Mouse (Mus musculus): ENCODE results near the gene Olfr370. TPM values are rescaled to one million over a fixed set of nuclear protein-coding genes. Genes with fewer than 3 reads are reported as not detected.

The Olfr370 gene
- total RNA-seq, 4 experiments from 2014 or later: not detected

DNA sequence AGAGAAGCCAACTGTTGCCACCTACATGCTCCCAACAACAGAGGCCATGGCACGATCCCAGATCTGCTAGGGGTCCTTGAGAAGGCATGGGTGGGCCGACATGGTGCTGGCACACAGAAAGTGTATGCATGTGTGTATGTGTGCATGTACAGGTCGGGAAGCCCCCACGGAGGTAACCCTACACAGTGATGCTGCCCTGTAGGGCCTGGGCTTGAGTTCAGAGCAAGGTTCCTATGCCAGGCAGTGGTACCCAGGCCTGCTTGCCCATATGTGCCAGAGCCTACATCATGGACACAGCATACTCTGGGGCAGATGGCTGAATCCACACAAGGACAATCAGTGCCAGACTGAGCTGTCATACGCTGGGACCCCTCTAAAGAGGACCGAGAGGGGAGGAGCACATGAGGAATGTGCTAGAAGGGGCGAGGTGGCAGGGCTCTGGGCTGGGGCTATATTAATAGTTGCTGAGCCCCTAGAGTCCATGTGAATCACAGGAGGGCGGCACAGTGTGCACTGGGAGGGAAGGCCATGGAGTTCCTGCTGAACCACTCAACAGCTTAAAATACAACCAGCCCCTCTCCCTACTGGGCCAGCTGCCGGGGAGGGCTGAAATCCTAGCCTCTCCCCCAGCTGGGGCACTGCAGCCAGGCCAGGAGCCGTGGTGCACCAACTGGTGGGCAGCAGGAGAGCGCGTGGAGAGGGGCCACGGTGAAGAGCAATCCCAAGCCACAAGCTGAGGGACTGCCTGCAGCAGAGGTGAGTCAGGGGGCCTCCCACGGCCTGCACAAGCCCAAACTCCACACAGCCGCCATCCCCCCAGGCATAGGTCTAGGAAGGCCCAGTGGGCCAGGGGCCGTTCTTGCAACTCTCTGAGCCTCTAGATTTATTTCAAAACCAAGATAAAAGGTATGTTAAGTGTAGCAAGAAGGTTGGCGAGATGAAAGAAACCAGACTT, 40.3 kb downstream of the Olfr370 start:
- peak; percentile 58 for DNase-seq (ENCODE audit: low spot score)

DNA sequence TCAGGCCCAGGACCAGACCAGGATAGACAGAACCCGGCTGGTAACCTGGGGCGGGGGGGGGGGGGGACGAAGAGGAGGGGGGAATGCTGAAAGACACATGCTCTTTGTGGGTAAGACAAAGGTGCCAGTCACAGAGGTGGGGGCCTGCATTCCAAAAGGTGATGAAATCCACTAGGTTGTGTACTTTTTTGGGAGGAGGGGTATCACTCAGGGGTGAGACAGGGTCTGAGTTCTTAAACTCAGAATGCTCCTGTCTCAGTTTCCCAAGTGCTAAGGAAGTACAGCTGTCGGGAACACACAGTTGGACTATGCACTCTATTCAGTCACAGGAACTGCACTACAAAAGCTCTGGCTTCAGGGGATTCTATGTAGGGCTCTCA, 40.9 kb downstream of the Olfr370 start:
- DNase-seq (ENCODE audit: low spot score): no peak

DNA sequence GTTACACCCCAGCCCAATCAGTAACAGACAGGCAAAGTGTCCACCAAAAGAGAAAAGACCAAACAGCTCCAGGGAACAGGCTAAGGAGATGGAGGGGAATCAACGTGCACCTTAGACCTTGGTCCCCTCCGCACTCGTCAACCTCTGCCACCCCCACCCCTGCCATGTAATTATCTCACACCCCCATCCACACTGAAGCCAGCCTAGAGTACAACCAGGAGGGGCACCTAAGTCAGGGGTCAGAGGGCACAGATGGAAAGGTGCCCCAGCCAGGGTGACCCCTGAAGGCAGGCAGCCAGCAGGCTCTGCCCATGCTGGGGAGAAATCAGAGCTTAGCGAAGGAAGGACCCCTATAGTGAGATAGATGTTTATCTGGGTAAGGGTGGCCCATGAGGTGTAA, 41.3 kb downstream of the Olfr370 start:
- no peak for DNase-seq (ENCODE audit: low spot score)

DNA sequence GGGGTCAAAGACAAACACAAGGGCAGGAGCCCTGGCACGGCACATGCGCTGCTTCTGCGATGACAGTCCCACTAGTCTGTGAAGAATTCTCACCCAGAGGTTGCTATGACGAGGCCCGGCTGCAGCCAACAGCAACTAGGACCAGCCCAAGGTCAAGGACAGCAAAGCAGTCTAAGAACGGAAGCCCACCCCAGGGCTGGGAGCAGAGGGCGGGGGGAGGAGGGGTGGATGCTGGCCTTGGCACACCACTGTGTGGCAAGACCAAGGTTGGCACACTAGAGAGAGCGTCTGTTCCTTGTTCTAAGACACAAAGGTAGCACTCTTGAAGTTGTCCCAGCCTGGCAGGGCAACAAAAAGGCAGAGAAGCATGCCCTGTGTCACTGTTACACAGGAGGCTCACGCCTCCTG, 41.8 kb downstream of the Olfr370 start:
- no peak for DNase-seq (ENCODE audit: low spot score)

DNA sequence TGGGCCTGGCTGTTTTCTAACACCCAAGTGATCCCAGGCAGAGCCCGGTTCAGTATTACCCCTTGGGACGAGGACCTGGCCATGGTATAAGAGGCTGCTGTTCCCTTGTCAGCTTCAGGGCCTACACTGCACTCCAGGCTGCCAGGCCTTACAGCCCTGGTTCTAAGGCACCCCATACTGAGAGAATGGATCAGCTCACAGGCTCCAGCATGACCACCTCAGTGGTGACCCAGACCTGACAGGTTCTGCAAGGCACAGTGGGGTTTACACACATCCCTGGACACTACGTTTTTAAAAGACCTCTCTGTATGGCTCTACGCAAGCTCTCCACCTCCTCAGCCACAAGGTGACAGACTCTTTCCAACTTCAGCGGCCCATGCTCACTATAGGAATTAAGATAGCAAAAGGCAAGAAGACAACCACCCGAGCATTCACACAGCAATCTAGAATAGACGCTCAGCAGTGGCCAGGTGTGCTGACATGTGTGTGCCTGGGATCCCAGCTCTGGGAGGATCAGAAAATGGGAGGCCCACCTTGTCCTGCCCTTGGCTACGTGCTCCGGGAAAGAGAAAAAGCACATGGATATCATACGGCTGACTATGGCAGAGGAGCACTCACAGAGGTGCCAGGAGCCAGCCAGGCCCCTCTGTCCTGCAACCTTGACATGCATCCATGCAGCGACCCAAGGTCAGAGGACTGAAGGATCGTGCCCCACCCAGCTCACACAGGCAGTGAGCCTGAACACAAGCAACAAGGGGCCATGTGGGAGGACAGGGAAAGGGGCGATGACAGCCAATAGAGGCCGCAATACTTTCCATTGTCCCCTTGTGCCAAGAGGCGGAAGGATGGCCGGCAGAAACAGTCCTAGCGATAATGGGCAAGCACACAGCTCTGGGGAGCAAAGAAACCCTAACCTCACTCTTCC, 42.8 kb downstream of the Olfr370 start:
- no peak for DNase-seq (ENCODE audit: low spot score)

DNA sequence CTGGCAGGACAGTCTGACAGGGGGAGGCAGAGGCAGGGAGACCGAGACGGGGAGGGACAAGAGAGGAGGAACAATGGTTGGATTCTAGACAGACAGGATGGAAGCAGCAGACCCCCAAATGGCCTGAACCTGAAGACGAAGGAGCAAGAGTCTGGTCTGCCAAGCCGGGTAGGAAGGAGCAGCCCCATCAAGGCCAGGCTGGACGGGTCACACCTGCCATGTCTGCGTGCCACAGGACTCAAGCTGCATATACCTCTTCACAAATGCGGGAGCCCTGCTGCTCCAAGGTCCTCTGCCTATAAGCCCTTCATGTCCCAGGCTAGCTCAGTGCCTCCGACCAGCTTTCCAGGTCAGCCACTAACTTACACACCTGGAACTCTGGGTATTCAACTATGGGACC, 44.1 kb downstream of the Olfr370 start:
- DNase-seq (ENCODE audit: low spot score): no peak

DNA sequence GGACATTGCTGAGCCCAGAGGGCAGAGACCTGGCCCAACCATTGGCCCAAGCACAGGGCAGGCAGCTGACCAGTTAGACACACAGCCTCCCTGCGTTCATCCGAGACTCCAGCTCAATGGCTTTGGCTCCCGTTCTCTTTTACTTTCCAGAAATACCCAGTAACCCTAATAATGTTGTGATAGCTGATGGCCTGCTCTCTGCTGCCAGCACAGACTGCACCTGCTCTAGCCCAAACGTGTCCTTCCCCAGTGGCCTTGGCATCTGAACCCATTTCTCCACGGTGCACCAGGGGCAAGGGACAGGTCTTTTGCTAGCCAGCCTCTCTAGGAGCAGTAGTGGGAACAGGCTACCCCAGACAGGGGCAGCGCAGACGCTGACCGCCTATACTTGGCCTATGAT, 45.2 kb downstream of the Olfr370 start:
- no peak for DNase-seq (ENCODE audit: low spot score)

DNA sequence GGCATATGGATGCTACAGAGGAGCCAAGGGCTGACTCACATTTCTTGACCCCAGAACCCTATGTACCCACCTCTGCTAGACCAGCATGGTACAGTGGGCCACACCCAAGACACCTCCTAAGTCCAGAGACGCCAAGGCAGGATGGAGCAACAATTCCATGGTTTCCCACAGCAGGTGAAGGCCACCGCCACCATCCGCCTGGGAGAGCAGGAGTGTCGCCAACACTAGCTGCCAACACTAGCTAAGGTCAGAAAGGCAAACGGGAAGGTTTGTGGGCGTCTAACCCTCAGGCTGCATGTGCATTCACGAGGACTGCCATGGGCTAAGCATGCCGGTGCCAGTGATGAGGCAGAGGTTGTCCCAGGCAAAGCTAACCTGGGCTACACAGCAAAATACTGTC, 46.6 kb downstream of the Olfr370 start:
- DNase-seq (ENCODE audit: low spot score): no peak

DNA sequence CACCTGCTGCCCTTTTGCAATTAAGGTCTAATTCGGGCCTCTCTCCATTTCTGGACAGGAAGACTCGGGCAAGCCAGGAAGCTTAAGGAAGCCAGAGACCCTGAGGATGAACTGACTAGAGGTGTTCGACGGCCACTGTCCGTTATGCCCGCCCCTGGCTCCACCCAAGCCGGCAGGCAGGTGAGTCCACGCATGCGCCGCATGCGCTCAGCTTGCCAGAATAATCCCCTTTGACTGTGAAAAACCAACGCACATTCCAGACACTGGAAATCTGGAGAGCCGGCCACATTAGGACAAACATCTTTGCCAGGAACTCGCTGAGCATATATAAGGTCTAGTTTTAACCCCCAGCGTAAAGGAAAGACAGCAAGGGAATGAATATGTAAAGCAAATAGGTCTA, 47.7 kb downstream of the Olfr370 start:
- DNase-seq (ENCODE audit: low spot score): no peak

DNA sequence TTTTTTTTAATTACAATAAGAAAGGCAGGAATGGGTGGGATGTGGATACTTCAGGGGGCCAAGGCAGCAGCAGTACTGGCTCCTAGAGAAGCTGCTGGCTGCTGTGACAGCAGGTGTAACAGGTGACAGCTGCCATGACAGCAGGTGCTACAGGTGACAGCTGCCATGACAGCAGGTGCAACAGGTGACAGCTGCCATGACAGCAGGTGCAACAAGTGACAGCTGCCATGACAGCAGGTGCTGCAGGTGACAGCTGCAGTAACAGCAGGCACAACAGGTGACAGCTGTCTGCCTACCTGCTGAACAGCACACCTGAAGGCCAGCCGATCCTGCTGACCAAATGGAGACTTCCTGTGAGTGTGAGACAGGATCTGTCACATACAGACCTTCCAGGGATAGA, 49.2 kb downstream of the Olfr370 start:
- no peak for DNase-seq (ENCODE audit: low spot score)

DNA sequence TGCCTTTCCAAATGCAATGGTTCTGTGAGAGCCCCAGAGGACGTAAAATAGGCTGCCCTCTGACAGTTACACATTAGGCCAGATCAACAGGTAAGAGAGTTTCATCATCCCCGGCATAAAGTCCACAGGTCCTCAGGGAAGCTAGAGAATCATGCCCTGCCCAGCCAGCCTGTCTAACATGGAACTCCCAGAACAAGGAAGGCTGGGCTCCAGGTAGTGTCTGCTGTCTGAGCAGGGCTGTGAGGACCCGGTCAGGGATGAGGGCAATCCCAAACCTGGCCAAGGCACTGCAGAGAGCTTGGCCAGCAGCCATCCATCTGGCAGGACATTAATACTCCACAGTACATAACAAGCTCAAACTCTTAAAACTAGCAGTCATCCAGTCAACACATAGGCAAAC, 49.8 kb downstream of the Olfr370 start:
- no peak for DNase-seq (ENCODE audit: low spot score)

DNA sequence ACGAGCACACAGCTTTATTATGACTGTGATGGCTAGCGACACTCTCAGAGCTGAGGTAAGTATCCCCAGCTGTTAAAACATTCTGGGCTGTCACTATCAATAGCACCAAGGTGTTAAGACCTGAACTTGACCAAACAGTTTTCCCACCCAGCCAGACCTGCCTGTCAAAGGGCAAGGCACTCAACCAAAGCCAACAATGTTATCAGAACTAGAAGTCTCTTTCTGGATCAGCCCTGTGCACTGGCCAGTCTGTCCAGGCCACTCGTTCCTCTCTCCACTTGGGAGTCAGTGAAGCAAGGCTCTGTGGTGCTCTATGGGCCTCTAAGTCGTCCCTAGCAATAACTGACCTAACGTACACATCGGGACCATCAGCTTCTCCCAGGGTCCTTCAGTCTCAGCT, 52.1 kb downstream of the Olfr370 start:
- no peak for DNase-seq (ENCODE audit: low spot score)

DNA sequence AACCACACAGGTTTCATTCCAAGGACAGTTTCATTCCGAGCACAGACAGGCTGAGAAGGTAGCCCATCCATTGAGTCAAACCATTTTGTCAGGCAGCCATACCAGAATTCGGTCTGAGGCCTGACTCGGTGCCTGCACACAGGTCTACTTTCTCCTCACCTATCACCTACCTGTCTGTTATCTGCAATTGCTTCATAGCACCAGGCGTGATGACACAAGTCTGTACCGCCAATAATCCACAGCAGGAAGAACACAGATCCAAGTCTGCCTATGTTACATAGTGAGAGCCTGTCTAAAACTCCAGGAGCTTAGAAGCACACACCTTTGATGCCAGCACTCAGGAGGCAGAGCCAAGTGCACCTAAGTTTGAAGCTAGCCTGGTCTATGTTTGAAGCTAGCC, 53.3 kb downstream of the Olfr370 start:
- DNase-seq (ENCODE audit: low spot score): no peak

DNA sequence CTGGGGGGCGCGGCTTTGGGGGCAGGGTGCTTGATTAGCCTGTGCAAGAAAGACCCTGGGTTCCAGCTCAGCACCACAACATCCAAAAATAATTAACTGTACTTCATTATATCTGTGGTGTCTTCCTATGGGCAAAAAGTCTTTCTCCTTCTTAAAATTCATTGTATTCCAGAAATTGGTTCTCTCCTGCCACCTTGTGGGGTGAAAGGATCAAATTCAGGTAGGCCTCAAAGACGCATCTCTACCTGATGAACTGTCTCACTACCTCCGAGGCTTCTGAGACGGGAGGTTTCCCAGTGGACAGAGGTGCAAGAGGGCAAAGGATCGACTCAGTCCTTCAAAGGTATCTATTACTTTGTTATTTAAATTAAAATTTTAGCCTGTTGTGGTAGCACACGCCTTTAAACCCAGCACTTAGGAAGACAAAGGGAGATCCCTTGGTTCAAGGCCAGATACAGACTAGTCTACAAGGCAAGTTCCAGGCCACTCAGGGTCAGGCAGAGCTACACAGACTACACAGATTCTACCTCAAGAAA, 55.0 kb downstream of the Olfr370 start:
- DNase-seq (ENCODE audit: low spot score): no peak

DNA sequence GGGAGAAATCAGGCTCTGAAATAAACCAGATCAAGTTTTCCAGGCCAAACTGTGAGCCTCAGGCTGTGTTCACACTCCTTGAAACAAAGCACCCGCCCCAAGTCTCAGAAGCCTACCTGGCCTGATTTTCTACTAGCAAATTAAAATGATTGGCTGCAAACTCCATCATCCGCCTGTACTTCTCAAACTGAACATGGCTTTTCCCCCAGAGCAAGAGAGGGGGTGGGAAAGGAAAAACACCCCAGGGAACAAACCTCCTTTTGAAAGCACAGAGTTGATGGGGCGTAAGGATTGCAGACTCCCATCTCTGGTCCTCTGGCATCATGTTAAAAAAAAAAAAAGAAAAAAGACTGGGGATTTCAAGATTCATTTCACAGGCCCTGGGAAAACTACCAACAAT, 57.1 kb downstream of the Olfr370 start:
- no peak for DNase-seq (ENCODE audit: low spot score)

DNA sequence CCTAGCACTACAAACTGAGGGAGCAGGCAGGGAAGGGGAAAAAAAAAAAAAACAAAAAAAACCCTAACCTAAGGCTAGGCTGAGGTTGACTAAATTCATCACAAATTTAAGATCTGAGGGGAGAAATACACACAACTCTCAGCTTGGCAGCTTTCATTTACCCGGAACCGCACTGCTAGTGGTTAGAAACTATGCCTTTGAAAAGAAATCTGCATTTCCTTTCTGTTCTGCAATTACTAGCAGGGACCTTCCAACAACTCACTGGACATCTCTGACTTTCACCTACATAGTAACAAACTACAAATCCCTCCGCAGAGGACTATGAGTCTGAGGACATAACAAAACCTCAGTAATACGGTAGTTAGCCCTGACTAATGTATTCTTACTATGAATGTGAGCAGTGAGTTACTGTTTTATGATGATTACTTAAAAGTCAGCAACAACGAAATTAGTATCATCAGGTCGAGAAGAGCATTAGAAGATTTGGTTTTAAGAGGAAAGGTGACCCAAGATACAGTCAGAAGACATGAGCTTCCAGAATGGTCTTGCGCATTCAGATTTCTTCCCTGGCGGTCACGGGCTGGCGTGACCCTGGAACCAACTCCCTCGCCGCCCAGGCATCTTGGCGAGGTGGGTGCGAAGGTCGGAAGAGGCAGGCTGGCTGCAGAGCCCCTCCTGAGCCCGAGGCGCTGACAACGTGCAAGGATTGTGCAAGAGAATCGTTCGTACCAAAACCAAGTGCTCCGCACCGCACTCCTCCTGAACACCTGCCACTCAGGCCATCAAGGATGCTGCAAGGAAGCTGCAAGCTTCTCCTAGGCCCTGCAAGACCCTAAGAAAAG, 58.0 kb downstream of the Olfr370 start:
- DNase-seq (ENCODE audit: low spot score): no peak

DNA sequence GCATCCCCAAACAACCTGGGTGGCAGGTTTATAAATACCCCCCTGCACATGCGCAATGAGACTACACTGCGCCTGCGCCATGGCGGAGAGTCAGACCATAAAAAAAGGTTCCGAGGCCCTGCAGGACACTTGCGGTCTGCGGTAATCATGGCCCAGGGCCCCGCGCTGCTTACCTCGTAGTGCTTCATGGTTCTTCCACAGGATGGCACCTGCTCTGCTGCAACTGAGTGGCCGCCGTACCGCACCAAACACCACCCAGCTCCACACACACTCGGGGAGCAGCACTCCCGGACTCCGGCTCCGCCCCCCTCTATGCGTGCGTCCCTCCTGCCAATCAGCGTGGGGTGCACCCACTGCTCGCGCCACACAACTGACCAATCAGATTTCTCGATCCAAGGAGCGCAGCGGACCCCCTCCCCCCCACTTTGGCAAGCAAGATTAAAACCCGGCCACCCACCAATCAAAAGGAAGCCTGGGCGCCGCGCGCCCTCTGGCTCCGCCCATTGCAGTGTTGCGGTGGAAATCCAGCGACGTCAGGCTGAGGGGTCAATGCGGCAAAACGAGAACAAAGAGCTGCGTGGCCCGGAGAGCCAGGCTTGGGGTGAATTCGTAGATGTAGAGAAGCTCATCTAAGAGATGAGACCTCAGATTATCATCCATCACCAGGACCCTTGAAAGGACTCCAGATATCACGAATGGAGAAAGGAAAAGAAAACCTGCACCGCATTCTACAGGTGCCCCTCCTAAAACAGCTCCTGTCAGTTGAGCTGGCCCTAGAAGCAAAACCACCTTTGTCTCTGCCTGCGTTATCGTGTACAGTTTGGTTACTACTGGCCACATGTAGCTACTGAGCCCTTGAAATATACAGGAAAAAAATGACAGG, 58.8 kb downstream of the Olfr370 start:
- peak; percentile 94 for DNase-seq (ENCODE audit: low spot score)
